ENCODE assay signal across 11 mouse cellular contexts in the genomic region with DNA sequence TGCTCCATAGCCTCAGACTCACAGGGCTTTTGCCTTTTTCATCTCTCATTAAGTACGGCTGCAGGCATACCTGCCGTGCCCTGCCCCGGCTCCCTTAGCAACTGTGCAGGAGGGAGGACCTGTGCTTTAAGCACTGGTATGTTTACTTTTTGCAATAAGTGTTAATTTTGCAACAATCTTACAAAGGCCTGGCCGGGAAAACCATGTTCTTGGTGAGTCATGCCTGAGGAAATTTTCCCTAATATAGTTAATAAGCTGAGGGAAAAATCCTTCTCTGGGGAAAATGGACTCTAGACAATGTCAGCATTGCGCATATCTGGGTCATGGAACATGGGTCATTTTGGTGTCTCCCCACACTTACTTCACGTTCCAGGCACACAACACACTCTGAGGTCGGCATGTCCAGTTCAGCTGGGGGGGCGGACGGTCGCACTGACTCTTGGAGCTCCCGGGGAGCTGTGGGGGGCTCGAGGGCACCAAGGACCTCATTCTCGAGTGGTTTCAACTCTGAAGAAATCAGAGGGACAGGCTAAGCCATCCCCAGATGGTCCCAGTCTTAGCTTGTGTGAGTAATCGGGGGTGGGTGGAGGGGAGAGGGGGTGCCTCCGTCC. TPM values are rescaled to one million over a fixed set of nuclear protein-coding genes. Genes with fewer than 3 reads are reported as not detected.
A peak's percentile ranks its signal among the peaks of the same experiment; 100 is the strongest.
DNase-seq lines count a peak whose midpoint lies in the region; ATAC-seq lines count a peak whose summit lies in the region.
"Had no signal": no experiment of that assay in that cellular context is flagged by ENCODE, and none has a peak within 500 bp of the region (broad histone marks: within the 10 kb centered on the region; RNA-seq: fewer than 3 reads in every experiment).

No protein-coding gene starts in this region.

- ATAC-seq in hindbrain, embryonic 13.5 days (ENCODE audit: low FRiP score): no peak
- no peak; the same call in 1 of the 2 replicates for ATAC-seq in hindbrain, embryonic 11.5 days (ENCODE audit: low FRiP score)

- 0 out of 2 replicates have a peak overlapping the region, but pooled peaks have one; percentile 29 for H3K9ac ChIP-seq in hindbrain, embryonic 13.5 days
- no peak overlapping the region for H3K9ac ChIP-seq in hindbrain, embryonic 11.5 days (ENCODE audit: low read depth, low read length)
- H3K9ac ChIP-seq: kidney, embryonic 15.5 days had no signal

- H3K36me3 ChIP-seq in hindbrain, embryonic 13.5 days: peaks cover 73% of the 10 kb centered on the region
- H3K36me3 ChIP-seq in hindbrain, embryonic 11.5 days (ENCODE audit: control insufficient read depth, insufficient read depth, low read length): 0 out of 2 replicates have a peak, but pooled peaks cover 4% of the 10 kb centered on the region

- no peak for DNase-seq in hindbrain, embryonic 11.5 days (ENCODE audit: low spot score)
- peak; percentile 85 for DNase-seq in adipocyte (ENCODE audit: low spot score)
- DNase-seq in fibroblast of lung, adult 2 months (ENCODE audit: low read depth): peak; percentile 67
- DNase-seq in lung, postnatal 14 days: peak; percentile 53
- no peak for DNase-seq in retina, embryonic 14.5 days (ENCODE audit: low spot score)
- no peak for DNase-seq in T-cell, adult 2 months (ENCODE audit: low spot score)
- no peak for DNase-seq in layer of hippocampus, postnatal 25 days (ENCODE audit: extremely low spot score in 1 of 2, low spot score in 1 of 2)

- H3K9me3 ChIP-seq in hindbrain, embryonic 13.5 days: no peaks in the 10 kb centered on the region
- no peaks in the 10 kb centered on the region for H3K9me3 ChIP-seq in hindbrain, embryonic 11.5 days (ENCODE audit: control insufficient read depth, low read length)
- H3K9me3 ChIP-seq: kidney, embryonic 15.5 days had no signal

- peaks cover 8% of the 10 kb centered on the region; the same call in 1 of the 2 replicates for H3K4me1 ChIP-seq in hindbrain, embryonic 13.5 days (replicated peaks)
- H3K4me1 ChIP-seq in hindbrain, embryonic 11.5 days (replicated peaks; ENCODE audit: control insufficient read depth, insufficient read depth, low read length): no peaks in the 10 kb centered on the region
- H3K4me1 ChIP-seq: kidney, embryonic 15.5 days had no signal

- 85% methylated on average over 15 of the region's 15 CpGs for WGBS in hindbrain, embryonic 13.5 days
- WGBS in hindbrain, embryonic 11.5 days: 81% methylated on average over 15 of the region's 15 CpGs

- H3K4me3 ChIP-seq in hindbrain, embryonic 13.5 days: no peak overlapping the region
- H3K4me3 ChIP-seq in hindbrain, embryonic 11.5 days (ENCODE audit: low read depth, low read length): no peak overlapping the region
- H3K4me3 ChIP-seq: kidney, embryonic 15.5 days; left cerebral cortex, adult 2 months had no signal

- H3K4me2 ChIP-seq in hindbrain, embryonic 13.5 days: no peak overlapping the region
- H3K4me2 ChIP-seq in hindbrain, embryonic 11.5 days (replicated peaks; ENCODE audit: low read depth, low read length): no peak overlapping the region
- H3K4me2 ChIP-seq: heart, embryonic 11.5 days; kidney, embryonic 15.5 days had no signal

- peak overlapping the region; percentile 10; the same call in 1 of the 2 replicates for H3K27ac ChIP-seq in hindbrain, embryonic 13.5 days
- H3K27ac ChIP-seq in hindbrain, embryonic 11.5 days (ENCODE audit: low read depth, low read length): no peak overlapping the region
- H3K27ac ChIP-seq: kidney, embryonic 15.5 days; left cerebral cortex, adult 2 months had no signal

- no peaks in the 10 kb centered on the region for H3K27me3 ChIP-seq in hindbrain, embryonic 13.5 days
- no peaks in the 10 kb centered on the region for H3K27me3 ChIP-seq in hindbrain, embryonic 11.5 days (ENCODE audit: control insufficient read depth, insufficient read depth, low read length)
- H3K27me3 ChIP-seq: kidney, embryonic 15.5 days had no signal

RNA-seq across cellular contexts. Expression of gene Rpl12, which starts 33.6 kb away (rescaled TPM):
- polyA plus RNA-seq in hindbrain, embryonic 13.5 days (2015; fragmentation: Nextera tagmentation; extraction: Ambion mirVana): 92.0 and 108 TPM in 2 replicates
- polyA plus RNA-seq in hindbrain, embryonic 11.5 days (2014; fragmentation: Nextera tagmentation; extraction: Ambion mirVana): 129 and 134 TPM in 2 replicates
- 100 to 1,000 TPM; 101 to 110 TPM for total RNA-seq in layer of hippocampus, postnatal 25 days (2021)

RNA-seq across cellular contexts. Expression of gene Lrsam1, which starts 33.7 kb away (rescaled TPM):
- polyA plus RNA-seq in hindbrain, embryonic 13.5 days (2015; fragmentation: Nextera tagmentation; extraction: Ambion mirVana): 19.6 and 26.0 TPM in 2 replicates
- 8.0 and 8.7 TPM in 2 replicates for polyA plus RNA-seq in hindbrain, embryonic 11.5 days (2014; fragmentation: Nextera tagmentation; extraction: Ambion mirVana)
- total RNA-seq in layer of hippocampus, postnatal 25 days (2021): 10 to 100 TPM; 35.6 to 36.1 TPM

RNA-seq across cellular contexts. Expression of gene Fam129b, which starts 51.8 kb away (rescaled TPM):
- 31.6 and 32.4 TPM in 2 replicates for polyA plus RNA-seq in hindbrain, embryonic 13.5 days (2015; fragmentation: Nextera tagmentation; extraction: Ambion mirVana)
- 11.6 and 13.1 TPM in 2 replicates for polyA plus RNA-seq in hindbrain, embryonic 11.5 days (2014; fragmentation: Nextera tagmentation; extraction: Ambion mirVana)
- 10 to 100 TPM; 15.1 to 15.7 TPM for total RNA-seq in layer of hippocampus, postnatal 25 days (2021)

RNA-seq across cellular contexts. Expression of gene Slc2a8, which starts 54.2 kb away (rescaled TPM):
- 19.8 and 25.7 TPM in 2 replicates for polyA plus RNA-seq in hindbrain, embryonic 13.5 days (2015; fragmentation: Nextera tagmentation; extraction: Ambion mirVana)
- polyA plus RNA-seq in hindbrain, embryonic 11.5 days (2014; fragmentation: Nextera tagmentation; extraction: Ambion mirVana): 9.3 and 10.5 TPM in 2 replicates
- 10 to 100 TPM; 20.5 to 21.4 TPM for total RNA-seq in layer of hippocampus, postnatal 25 days (2021)

Comparison
In these comparisons a context has a peak if more than half of its experiments do, and no peak if none do; other contexts are left out.
1. DNase-seq: peak in adipocyte (single experiment), fibroblast of lung, adult 2 months (single experiment) and lung, postnatal 14 days (single experiment); none in hindbrain, embryonic 11.5 days (single experiment), retina, embryonic 14.5 days (single experiment), T-cell, adult 2 months (single experiment) and layer of hippocampus, postnatal 25 days (0 of 2).